Mouse (Mus musculus) bone marrow, adult 2 months (tissue): ENCODE measurements around the gene Apoc2. TPM values are rescaled to one million over a fixed set of nuclear protein-coding genes. Genes with fewer than 3 reads are reported as not detected.

Experiments used
- H3K27ac ChIP-seq: fragments of 200-500 bp; 2 replicates; pipeline ENCODE4 v1.5.1; 2012; ENCODE audit warnings: low read depth, mild to moderate bottlenecking, control low read depth, inconsistent platforms, low read length; ENCODE audit not compliant: control insufficient read depth, poor library complexity, insufficient read depth
- H3K4me1 ChIP-seq: fragments of 200-500 bp; 2 replicates; pipeline ENCODE4 v1.6.1; 2011; ENCODE audit warnings: low read length; ENCODE audit not compliant: control insufficient read depth, insufficient read depth
- H3K4me3 ChIP-seq: fragments of 200-500 bp; replicated peaks from 2 replicates; pipeline ENCODE3; 2011; ENCODE audit warnings: mild to moderate bottlenecking, low read depth, low read length, control low read depth; ENCODE audit not compliant: control insufficient read depth
- CTCF ChIP-seq: fragments of 200-500 bp; IDR thresholded peaks from 2 replicates; pipeline ENCODE4 v1.5.1; 2011; ENCODE audit warnings: low read length, control low read depth; ENCODE audit not compliant: control insufficient read depth, insufficient read depth
- POLR2A ChIP-seq: fragments of 200-500 bp; IDR thresholded peaks from 2 replicates; pipeline ENCODE4 v1.6.1; 2011; ENCODE audit warnings: low read depth, mild to moderate bottlenecking, control low read depth, low read length, borderline replicate concordance; ENCODE audit not compliant: control insufficient read depth
- WGBS: fragments of 180-500 bp; shearing (Covaris S2); methylation state at CpG from one replicate; pipeline ENCODE4 v1.1.7; 2018; 5-methylcytosine and 5-hydroxymethylcytosine counted together
- polyA plus RNA-seq: library from polyadenylated mRNA; stranded (reverse); fragments of >200 nt; gene quantifications from 2 replicates; pipeline ENCODE4 v1.2.4, GENCODE M21; 2011; ENCODE audit warnings: low replicate concordance; ENCODE audit not compliant: missing spikeins, insufficient read depth, insufficient read length

The Apoc2 gene
- polyA plus RNA-seq, 1 experiment, result 13.2 TPM

DNA sequence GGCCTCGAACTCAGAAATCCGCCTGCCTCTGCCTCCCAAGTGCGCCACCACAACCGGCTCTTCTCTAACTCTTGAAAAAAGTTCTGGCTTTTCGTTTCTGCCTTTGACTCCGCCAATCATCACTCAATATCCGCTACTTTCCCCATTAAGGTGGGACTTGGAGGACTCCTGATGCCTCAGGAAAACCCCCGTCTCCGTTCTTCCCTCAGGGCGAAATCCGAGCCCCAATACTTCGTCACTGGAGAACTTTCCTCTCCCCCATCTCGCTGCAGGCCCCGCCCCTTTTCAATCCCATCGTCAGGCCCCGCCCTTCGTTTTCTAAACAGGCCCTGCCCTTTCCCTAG is 49.6 kb downstream of the Apoc2 start:
- Histone ChIP-seq H3K4me3 (peak overlapping the region; percentile 52), H3K27ac (peak overlapping the region; percentile 17), H3K4me1 (peaks cover 3% of the 10 kb centered on the region; the same call in 1 of the 2 replicates)
- WGBS, result 5% methylated on average over 17 of the region's 17 CpGs
- TF ChIP-seq CTCF (no peak), POLR2A (no peak)

DNA sequence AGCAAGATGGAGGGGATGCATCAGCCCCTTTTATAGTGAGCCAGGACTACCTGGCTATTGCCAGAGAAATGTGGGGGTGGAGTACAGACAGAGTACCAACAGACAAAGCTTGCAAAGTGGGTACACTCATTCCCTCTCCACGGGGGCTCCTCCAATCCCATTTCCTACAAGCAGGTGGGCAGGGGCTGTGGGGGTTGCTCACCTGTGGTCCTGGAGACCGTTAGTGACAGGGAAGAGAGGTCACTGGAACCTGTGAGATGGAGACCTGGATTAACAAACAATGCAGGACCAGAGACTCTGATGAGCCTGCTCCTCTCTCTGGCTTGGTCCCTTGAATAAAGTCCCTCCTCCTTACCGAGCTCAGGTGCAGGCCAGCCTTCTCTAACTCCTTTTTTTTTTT is 50.0 kb downstream of the Apoc2 start:
- H3K4me3 ChIP-seq, result no peak overlapping the region
- TF ChIP-seq POLR2A (no peak), CTCF (no peak)
- 67% methylated on average over 3 of the region's 3 CpGs for WGBS
- H3K27ac ChIP-seq, result peak overlapping the region; percentile 17; the same call in 1 of the 2 replicates
- H3K4me1 ChIP-seq, result peaks cover 3% of the 10 kb centered on the region; the same call in 1 of the 2 replicates

DNA sequence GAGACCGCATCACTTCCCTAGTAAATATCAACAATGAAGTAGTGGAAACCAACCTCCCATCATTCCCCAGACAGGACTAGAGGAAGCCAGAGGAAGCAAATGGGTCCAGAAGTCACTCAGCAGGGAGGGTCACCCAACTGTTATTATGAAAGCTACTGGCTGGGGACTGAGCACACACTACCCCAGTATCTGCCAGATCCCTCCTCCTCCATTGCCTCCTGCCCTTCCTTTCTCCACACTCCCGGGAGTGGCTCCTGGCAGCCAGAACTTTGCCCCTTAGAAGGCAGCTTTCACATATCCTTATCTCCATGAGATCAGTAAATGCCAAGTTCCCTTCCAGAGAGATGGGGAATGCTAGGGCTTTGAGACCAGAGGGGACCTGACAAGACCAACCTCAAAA is 54.3 kb downstream of the Apoc2 start:
- WGBS, result 78% methylated on average over 2 of the region's 2 CpGs
- H3K4me3 ChIP-seq, result no peak overlapping the region
- TF ChIP-seq POLR2A, result no peak
- no peak for TF ChIP-seq CTCF
- no peak overlapping the region for H3K27ac ChIP-seq
- H3K4me1 ChIP-seq, result no peaks in the 10 kb centered on the region

GRCm38 (mm10) chr7:19622241-19622640 is 55.5 kb downstream of the Apoc2 start:
- TF ChIP-seq CTCF (no peak), POLR2A (no peak)
- H3K4me3 ChIP-seq, result no peak overlapping the region
- no peak overlapping the region for H3K27ac ChIP-seq
- WGBS, result 74% methylated on average over 6 of the region's 6 CpGs
- no peaks in the 10 kb centered on the region for H3K4me1 ChIP-seq

Other genes with a start within 250 kb of the Apoc2 start
- gene Mark4, start 219.1 kb downstream of the Apoc2 start, polyA plus RNA-seq, result 10.1 and 14.6 TPM in 2 replicates
- 4.2 and 10.3 TPM in 2 replicates for gene Exoc3l2, start 214.6 kb downstream of the Apoc2 start, polyA plus RNA-seq
- 4.4 and 8.0 TPM in 2 replicates for gene Bloc1s3, start 169.6 kb downstream of the Apoc2 start, polyA plus RNA-seq
- 12.4 and 12.7 TPM in 2 replicates for gene Trappc6a, start 169.5 kb downstream of the Apoc2 start, polyA plus RNA-seq
- gene Nkpd1, start 160.1 kb downstream of the Apoc2 start, polyA plus RNA-seq, result not detected in 2 replicates
- gene Ppp1r37, start 114.9 kb downstream of the Apoc2 start, polyA plus RNA-seq, result 71.6 and 93.5 TPM in 2 replicates
- gene Zfp296, start 100.7 kb downstream of the Apoc2 start, polyA plus RNA-seq, result 2.8 and 3.0 TPM in 2 replicates
- 52.9 and 74.3 TPM in 2 replicates for gene Gemin7, start 100.3 kb downstream of the Apoc2 start, polyA plus RNA-seq
- gene Clasrp, start 73.5 kb downstream of the Apoc2 start, polyA plus RNA-seq, result 64.7 and 98.2 TPM in 2 replicates
- gene Relb, start 48.5 kb downstream of the Apoc2 start, polyA plus RNA-seq, result 6.4 and 12.0 TPM in 2 replicates
- gene Clptm1, start 12.9 kb downstream of the Apoc2 start, polyA plus RNA-seq, result 18.1 and 31.2 TPM in 2 replicates
- gene Gm44805, start 3.5 kb upstream of the Apoc2 start, polyA plus RNA-seq, result 7.6 TPM in 1 of 2 replicates, not detected in the other
- gene Apoc4, start 3.5 kb upstream of the Apoc2 start, polyA plus RNA-seq, result 3.6 and 18.7 TPM in 2 replicates
- gene Apoc1, start 14.7 kb upstream of the Apoc2 start, polyA plus RNA-seq, result 48.3 and 137 TPM in 2 replicates
- 205 and 422 TPM in 2 replicates for gene Apoe, start 21.2 kb upstream of the Apoc2 start, polyA plus RNA-seq
- gene Tomm40, start 37.5 kb upstream of the Apoc2 start, polyA plus RNA-seq, result 19.2 and 19.3 TPM in 2 replicates
- gene Nectin2, start 72.5 kb upstream of the Apoc2 start, polyA plus RNA-seq, result 1.9 and 4.7 TPM in 2 replicates
- 0.79 and 4.5 TPM in 2 replicates for gene Bcam, start 93.1 kb upstream of the Apoc2 start, polyA plus RNA-seq
- gene Cblc, start 118.9 kb upstream of the Apoc2 start, polyA plus RNA-seq, result not detected in 2 replicates
- gene Bcl3, start 144.8 kb upstream of the Apoc2 start, polyA plus RNA-seq, result 6.4 and 13.0 TPM in 2 replicates
- gene Gm19345, start 174.1 kb upstream of the Apoc2 start, polyA plus RNA-seq, result not detected in 2 replicates
- 3.8 and 8.2 TPM in 2 replicates for gene Ceacam16, start 183.4 kb upstream of the Apoc2 start, polyA plus RNA-seq
- gene Ceacam19, start 210.0 kb upstream of the Apoc2 start, polyA plus RNA-seq, result not detected in 2 replicates
- 2.6 and 4.7 TPM in 2 replicates for gene Pvr, start 243.2 kb upstream of the Apoc2 start, polyA plus RNA-seq